Mouse (Mus musculus) CH12.LX (cell line): ENCODE data around the gene Dhcr24. TPM values are rescaled to one million over a fixed set of nuclear protein-coding genes. Genes with fewer than 3 reads are reported as not detected.

Source experiments
- DNase-seq: peaks from one replicate; pipeline ENCODE4 v3.0.0-alpha.2; 2013; ENCODE audit errors: extremely low read depth
- H3K27ac ChIP-seq: 2 replicates; pipeline ENCODE4 v1.5.1; 2012; ENCODE audit warnings: low read depth, mild to moderate bottlenecking, control low read depth, moderate library complexity; ENCODE audit not compliant: insufficient read depth
- H3K27me3 ChIP-seq: replicated peaks from 2 replicates; pipeline ENCODE3; 2012; ENCODE audit warnings: inconsistent platforms
- H3K36me3 ChIP-seq, 2 experiments: replicated peaks in 1 of 2; 2 replicates each; pipeline versions ENCODE3 to v1.6.1; 2012; ENCODE audit warnings: inconsistent platforms in 1 of 2, low read length in 1 of 2, mild to moderate bottlenecking in 1 of 2, mixed read lengths in 1 of 2, moderate library complexity in 1 of 2; ENCODE audit not compliant: control insufficient read depth in 1 of 2, insufficient read depth in 1 of 2
- H3K4me1 ChIP-seq, 2 experiments: 2 replicates each; pipeline ENCODE4 v1.6.1; 2012; ENCODE audit warnings: inconsistent platforms in 1 of 2, moderate library complexity in 1 of 2; ENCODE audit not compliant: insufficient read depth in 2 of 2, control insufficient read depth in 1 of 2
- H3K4me2 ChIP-seq: 2 replicates; pipeline ENCODE4 v1.6.1; 2012; ENCODE audit warnings: low read depth, mild to moderate bottlenecking, control low read depth; ENCODE audit not compliant: poor library complexity, insufficient read depth, severe bottlenecking
- H3K4me3 ChIP-seq, 3 experiments: fragments of 150-350 bp in 1 of 3; sonication (generic) in 1 of 3; replicated peaks in 1 of 3; 2 replicates each; pipeline versions ENCODE3 to v1.5.1; 2011 to 2012; ENCODE audit warnings: low read depth in 2 of 3, low read length in 2 of 3, mild to moderate bottlenecking in 2 of 3, moderate library complexity in 2 of 3, control low read depth in 1 of 3, improper control_type of control experiment in 1 of 3, inconsistent platforms in 1 of 3, mixed read lengths in 1 of 3; ENCODE audit not compliant: poor library complexity in 1 of 3
- H3K79me2 ChIP-seq: replicated peaks from 2 replicates; pipeline ENCODE4 v1.6.1; 2012; ENCODE audit warnings: mild to moderate bottlenecking, moderate library complexity; ENCODE audit not compliant: control insufficient read depth, poor library complexity, insufficient read depth, severe bottlenecking; ENCODE audit errors: extremely low read depth
- H3K9ac ChIP-seq: 2 replicates; pipeline ENCODE4 v1.6.1; 2012; ENCODE audit warnings: low read depth, mild to moderate bottlenecking, control low read depth, moderate library complexity; ENCODE audit not compliant: insufficient read depth
- H3K9me3 ChIP-seq: replicated peaks from 2 replicates; pipeline ENCODE3; 2012; ENCODE audit warnings: low read length, inconsistent platforms, mixed read lengths
- BHLHE40 ChIP-seq: IDR thresholded peaks from 2 replicates; pipeline ENCODE4 v1.6.1; 2011; ENCODE audit warnings: mild to moderate bottlenecking, low read depth, low read length, improper control_type of control experiment
- CTCF ChIP-seq, 2 experiments: IDR thresholded peaks in 1 of 2; conservative IDR thresholded peaks in 1 of 2; 2 replicates each; pipeline ENCODE4 v1.5.1; 2011 to 2012; ENCODE audit warnings: low read depth in 2 of 2, low read length in 2 of 2, improper control_type of control experiment in 1 of 2, inconsistent platforms in 1 of 2, mild to moderate bottlenecking in 1 of 2, moderate library complexity in 1 of 2
- ETS1 ChIP-seq: conservative IDR thresholded peaks from 2 replicates; pipeline ENCODE4 v1.6.1; 2012; ENCODE audit warnings: low read depth, mild to moderate bottlenecking, inconsistent platforms, low read length, improper control_type of control experiment, moderate library complexity
- KAT2A ChIP-seq: IDR thresholded peaks from 2 replicates; pipeline ENCODE4 v1.6.1; 2012; ENCODE audit warnings: low read length, improper control_type of control experiment, inconsistent platforms; ENCODE audit not compliant: insufficient replicate concordance
- PAX5 ChIP-seq: IDR thresholded peaks from 2 replicates; pipeline ENCODE4 v1.6.1; 2012; ENCODE audit warnings: low read length, inconsistent platforms, mixed read lengths
- RAD21 ChIP-seq: IDR thresholded peaks from 2 replicates; pipeline ENCODE4 v1.6.1; 2011; ENCODE audit warnings: low read depth, mild to moderate bottlenecking, low read length, improper control_type of control experiment, moderate library complexity
- SMC3 ChIP-seq: IDR thresholded peaks from 2 replicates; pipeline ENCODE4 v1.6.1; 2011; ENCODE audit warnings: low read depth, low read length, improper control_type of control experiment
- TCF12 ChIP-seq: IDR thresholded peaks from 2 replicates; pipeline ENCODE4 v1.6.1; 2014; ENCODE audit warnings: low read depth, mild to moderate bottlenecking, inconsistent platforms, low read length, improper control_type of control experiment
- ZC3H11A ChIP-seq: IDR thresholded peaks from 2 replicates; pipeline ENCODE4 v1.6.1; 2012; ENCODE audit warnings: low read depth, mild to moderate bottlenecking, inconsistent platforms, low read length, improper control_type of control experiment
- ZNF384 ChIP-seq: IDR thresholded peaks from 2 replicates; pipeline ENCODE4 v1.6.1; 2012; ENCODE audit warnings: low read depth, low read length, improper control_type of control experiment, inconsistent platforms
- dilution Hi-C: fragments of 300-500 bp; cut with MboI; formaldehyde crosslinking; loops from 2 replicates; pipeline ENCODE4 v1.14.3; 2020; ENCODE audit warnings: low sequenced_read_pairs; ENCODE audit not compliant: extremely low pct_unique_long_range_greater_than_20kb, extremely low pct_ligation_motif_present
- in situ Hi-C: fragments of 300-500 bp; cut with MboI; formaldehyde crosslinking; loops from 3 replicates; pipeline ENCODE4 v1.14.3; 2019; ENCODE audit warnings: low sequenced_read_pairs, low pct_ligation_motif_present, low pct_unique_long_range_greater_than_20kb, mixed read lengths
- polyA plus RNA-seq: library from polyadenylated mRNA; unstranded; fragments of >175 nt; gene quantifications from 2 replicates; pipeline ENCODE4 v1.2.1, GENCODE M21; 2012; ENCODE audit warnings: low read depth; ENCODE audit not compliant: insufficient read length
- total RNA-seq, 2 experiments: library from RNA; depleted of rRNA; stranded (reverse); fragments of 300-350 nt in 1 of 2; fragments of >200 nt in 1 of 2; gene quantifications; 2 replicates each; pipeline ENCODE4 v1.2.3; 2012 to 2014

The Dhcr24 gene
- total and polyA plus RNA-seq, 3 experiments: 41.4 to 90.5 (median 46.9) TPM

DNA sequence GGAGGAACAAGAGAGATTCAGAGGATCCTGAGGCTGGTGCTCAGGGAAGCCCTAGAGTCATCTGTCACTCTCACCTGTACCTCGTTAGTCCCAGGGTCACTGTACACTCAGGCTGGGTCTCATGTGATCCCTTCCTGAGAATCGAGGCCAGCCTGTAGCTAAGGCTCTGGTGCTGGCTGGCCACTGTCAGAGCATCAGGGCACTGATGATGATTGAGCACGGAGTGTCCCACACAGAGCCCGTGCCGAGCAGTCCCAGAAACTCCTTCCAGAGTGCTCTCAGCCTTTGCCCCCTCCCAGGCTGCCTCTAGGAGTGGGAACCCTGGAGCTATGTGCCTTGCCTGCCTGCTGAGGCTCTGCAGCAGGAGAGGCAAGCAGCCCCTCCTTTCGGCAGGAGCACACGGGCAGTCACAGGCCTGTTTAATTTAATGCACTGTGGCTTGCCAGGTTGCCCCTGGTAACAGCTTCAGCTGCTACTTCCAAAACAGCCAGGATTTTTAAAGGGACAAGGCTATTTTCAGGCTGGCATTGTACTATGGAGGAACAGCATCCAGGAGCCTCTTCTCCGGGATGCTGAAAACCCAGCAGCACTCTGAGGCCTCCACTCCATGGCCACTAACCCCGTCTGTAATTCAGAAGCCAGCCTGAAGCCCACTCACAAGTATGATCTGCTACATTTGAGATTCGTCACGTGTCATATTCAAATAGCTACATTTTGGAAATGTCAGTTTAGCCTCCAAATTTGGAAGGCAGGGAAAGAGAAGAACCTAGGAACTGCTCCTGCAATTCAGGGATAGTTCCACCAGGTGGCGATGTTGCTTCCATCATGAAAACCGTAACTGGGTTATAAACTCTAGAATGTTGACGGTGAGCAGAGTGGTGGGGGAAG, 69.7 kb downstream of the Dhcr24 start:
- TF ChIP-seq TCF12 (no peak), SMC3 (peak; percentile 91), RAD21 (peak; percentile 79), ZC3H11A (peak; percentile 40; the same call in 1 of the 2 replicates), BHLHE40 (no peak), ZNF384 (no peak), KAT2A (no peak), CTCF (conservative IDR thresholded peaks at IDR 0.05 in 1 of 2, IDR thresholded peaks at IDR 0.05 in 1 of 2; ENCODE audit: low read depth in 2 of 2, low read length in 2 of 2) (peak; percentile 84 to 96)
- H3K36me3 ChIP-seq: no peaks in the 10 kb centered on the region
- H3K4me2 ChIP-seq: no peak overlapping the region
- no peak overlapping the region for H3K4me3 ChIP-seq
- no peaks in the 10 kb centered on the region for H3K9me3 ChIP-seq
- in situ Hi-C loops (loop anchor here (10.0 to 25.0 kb wide), 2 partner anchors 164 to 532 kb away; no protein-coding TSS in a partner anchor), dilution Hi-C loops (no loop called here)
- DNase-seq: peak; percentile 60
- no peak overlapping the region for H3K9ac ChIP-seq
- H3K4me1 ChIP-seq: peaks cover 0 to 8% of the 10 kb centered on the region in 2 experiments; a peak in 2 of 4 replicates
- H3K27me3 ChIP-seq: peaks cover 63% of the 10 kb centered on the region
- no peak overlapping the region for H3K27ac ChIP-seq
- H3K79me2 ChIP-seq: no peaks in the 10 kb centered on the region

DNA sequence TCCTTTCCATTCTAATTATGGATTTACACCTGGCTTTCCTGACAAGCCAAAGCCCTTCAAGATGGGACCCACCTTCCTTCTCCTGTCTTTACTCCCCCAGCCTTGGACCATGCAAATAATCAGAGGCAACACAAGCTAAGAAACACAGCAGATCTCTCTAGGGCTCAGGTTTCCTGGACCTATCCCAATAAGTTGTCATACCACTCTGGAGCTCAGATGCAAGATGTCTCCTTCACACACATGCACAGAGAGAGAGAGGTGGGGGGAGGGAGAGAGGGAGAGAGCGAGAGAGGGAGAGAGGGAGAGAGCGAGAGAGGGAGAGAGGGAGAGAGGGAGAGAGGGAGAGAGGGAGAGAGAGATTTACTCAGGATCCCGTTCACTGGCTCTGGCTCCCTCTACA, 71.5 kb downstream of the Dhcr24 start:
- dilution Hi-C loops: no loop called here
- in situ Hi-C loops: loop anchor here (10.0 to 25.0 kb wide), 2 partner anchors 162 to 530 kb away; no protein-coding TSS in a partner anchor
- Histone ChIP-seq H3K79me2 (no peaks in the 10 kb centered on the region), H3K4me3 (no peak overlapping the region), H3K36me3 (no peaks in the 10 kb centered on the region), H3K9ac (no peak overlapping the region)
- no peak for DNase-seq
- TF ChIP-seq PAX5: no peak
- no peak for TF ChIP-seq ETS1
- TF ChIP-seq, all 38 proteins: peak for 0
- H3K4me2 ChIP-seq: no peak overlapping the region
- H3K9me3 ChIP-seq: no peaks in the 10 kb centered on the region
- H3K4me1 ChIP-seq: peaks cover 0 to 8% of the 10 kb centered on the region in 2 experiments; a peak in 2 of 4 replicates
- H3K27ac ChIP-seq: no peak overlapping the region
- peaks cover 70% of the 10 kb centered on the region for H3K27me3 ChIP-seq
